Mouse (Mus musculus) cerebellum, postnatal 4 days (tissue): ENCODE results near the gene Ttc13.

ENCODE experiments used
- DNase-seq, 2 experiments: peaks; one replicate each; pipeline ENCODE4 v3.0.0; 2022; ENCODE audit warnings: low spot score in 2 of 2, mixed read lengths in 1 of 2

Gene Ttc13

GRCm38 (mm10) chr8:124657961-124658360 lies 63.8 kb downstream of the Ttc13 start:
- no peak for DNase-seq

GRCm38 (mm10) chr8:124653568-124654475 lies 68.0 kb downstream of the Ttc13 start:
- DNase-seq, result no peak

GRCm38 (mm10) chr8:124652546-124652945 lies 69.2 kb downstream of the Ttc13 start:
- DNase-seq, result no peak

DNA sequence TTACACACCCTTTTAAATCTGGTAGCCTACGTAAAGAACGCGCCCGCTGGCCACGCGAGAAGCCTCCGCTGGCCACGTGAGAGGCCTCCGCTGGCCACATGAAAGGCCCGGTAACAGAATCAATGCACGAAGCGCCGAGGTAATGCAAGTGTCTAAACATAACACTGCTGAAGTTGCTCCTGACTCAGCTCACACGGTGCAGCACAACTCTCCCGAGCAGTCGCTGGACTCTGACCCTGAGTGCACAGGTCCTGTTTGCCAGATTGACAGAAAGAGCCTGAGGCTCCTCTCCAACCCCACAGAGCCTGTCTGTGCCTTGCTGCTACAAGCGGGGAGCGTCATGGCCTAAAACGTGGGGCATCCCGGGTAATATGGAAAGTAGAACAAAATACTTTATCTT lies 70.0 kb downstream of the Ttc13 start:
- no peak for DNase-seq

DNA sequence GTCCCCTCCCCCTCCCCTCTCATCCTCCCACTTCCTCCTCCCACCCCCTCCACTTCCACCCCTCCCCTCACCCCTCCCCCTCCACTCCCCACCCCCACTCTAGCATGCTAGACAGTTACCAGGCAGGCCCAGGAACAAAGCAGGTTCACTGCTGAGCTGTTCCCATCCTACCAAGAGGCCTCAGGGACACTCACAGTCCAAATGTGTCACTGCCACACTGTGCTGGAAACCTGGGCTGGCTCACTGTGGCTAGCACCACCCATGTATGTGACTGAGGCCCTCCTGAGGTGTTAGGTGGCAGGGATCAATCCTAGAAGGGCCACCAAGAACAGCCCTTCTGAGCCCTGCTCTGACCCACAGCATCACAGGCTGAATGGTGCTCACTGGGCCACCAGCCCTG lies 73.5 kb downstream of the Ttc13 start:
- no peak for DNase-seq

GRCm38 (mm10) chr8:124643540-124644339 lies 78.0 kb downstream of the Ttc13 start:
- peak in 1 of 2 experiments; percentile 22 for DNase-seq

DNA sequence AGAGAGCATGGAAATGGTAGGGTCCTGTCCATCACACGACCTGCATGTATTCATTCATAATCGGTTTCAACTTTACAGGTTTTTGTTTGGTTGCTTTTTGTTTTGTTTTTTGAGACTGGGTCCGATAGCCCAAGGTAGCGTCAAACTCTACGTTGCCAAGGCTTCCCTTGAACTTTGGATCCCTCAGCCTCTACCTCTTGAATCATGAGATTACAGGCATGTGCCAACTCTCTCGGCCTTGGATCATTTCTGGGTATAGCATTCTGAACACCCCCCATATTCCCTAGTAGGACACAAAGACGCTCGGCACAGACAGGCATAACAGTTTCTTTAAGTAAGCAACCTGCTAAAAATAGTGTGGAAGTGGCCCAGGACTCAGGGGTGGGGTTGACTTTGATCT lies 80.2 kb downstream of the Ttc13 start:
- DNase-seq, result no peak

- DNase-seq, result no peak
Measured at GRCm38 (mm10) chr8:124635247-124635502, 86.6 kb downstream of the Ttc13 start.

DNA sequence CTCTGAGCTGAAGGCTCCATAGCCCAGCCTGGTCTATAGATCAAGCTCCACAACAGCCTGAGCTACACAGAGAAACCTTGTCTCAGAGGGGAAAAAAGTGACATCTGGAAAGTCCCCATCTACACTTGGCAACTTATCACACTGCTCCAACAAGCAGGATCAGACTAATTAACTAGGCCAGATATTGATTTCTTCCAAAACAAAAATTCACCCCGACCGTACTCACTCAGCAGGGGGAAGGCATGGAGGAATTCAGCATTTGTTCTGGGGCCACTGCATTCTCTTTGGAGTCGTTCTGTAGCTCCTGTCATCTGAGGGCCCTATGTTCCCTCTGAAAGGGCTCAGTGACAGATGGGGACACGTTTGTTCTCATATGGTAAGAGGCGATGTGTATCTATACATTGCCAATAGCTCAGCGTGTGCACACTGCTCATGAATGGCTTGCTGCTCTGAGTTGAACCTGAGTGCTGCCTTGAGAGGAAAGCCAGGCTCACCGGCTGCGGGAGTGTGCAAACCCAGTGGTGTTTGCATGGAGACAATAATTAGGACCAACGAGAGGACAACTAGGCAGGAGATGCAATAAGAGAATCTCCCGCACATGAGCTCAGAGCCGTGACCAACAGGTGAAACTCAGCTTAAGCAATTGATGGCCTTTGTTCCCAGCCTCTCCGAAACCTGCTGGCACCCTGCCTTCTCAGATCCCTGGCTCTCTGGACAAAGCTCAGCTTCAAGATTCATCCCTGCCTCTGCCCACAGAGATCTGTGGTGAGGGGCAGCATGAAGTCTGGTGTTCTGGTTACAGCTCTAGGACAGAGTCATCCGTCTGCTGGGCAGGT lies 87.2 kb downstream of the Ttc13 start:
- no peak for DNase-seq

- DNase-seq, result no peak
Measured at GRCm38 (mm10) chr8:124633001-124633703, 88.6 kb downstream of the Ttc13 start.

DNA sequence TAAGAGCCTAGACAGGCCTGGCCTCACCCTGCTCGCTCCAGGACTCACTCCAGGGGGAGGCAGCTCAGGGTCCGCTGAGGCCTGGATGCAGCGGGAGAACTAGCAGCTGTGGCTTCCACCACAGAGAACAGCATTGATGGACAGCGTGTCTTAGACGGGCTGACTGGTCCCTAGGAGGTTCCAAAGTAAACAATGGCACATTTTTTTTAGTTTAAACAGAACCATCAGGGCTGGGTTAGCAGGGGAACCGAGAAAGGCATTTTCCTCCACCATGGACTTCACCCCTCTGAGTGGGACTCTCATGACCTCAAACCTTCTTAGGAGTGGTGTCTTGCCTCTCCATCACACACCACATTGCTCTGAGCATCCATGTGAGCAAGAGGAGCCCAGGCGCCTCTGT lies 89.8 kb downstream of the Ttc13 start:
- DNase-seq, result no peak

DNA sequence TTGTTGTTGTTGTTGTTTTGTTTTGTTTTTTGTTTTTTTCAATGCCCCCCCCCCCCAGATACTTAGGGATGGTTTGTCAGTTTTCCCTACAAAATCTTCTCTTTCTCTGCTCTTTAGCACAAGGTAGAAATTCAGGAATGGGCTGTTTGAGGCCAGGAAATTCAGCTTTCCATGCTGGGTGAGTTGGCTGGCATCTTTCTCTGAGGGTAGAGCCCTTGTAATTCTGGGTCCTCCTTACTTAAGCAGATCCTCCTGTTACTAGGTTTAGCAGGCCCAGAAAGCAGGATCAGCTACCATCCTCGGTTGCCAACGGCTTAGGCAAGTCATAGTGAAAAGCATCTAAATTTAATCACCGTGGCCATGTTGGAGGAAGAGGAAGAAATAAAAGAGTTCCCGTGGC lies 90.9 kb downstream of the Ttc13 start:
- DNase-seq, result no peak

GRCm38 (mm10) chr8:124630489-124630888 lies 91.3 kb downstream of the Ttc13 start:
- DNase-seq, result peak in 1 of 2 experiments; percentile 63

DNA sequence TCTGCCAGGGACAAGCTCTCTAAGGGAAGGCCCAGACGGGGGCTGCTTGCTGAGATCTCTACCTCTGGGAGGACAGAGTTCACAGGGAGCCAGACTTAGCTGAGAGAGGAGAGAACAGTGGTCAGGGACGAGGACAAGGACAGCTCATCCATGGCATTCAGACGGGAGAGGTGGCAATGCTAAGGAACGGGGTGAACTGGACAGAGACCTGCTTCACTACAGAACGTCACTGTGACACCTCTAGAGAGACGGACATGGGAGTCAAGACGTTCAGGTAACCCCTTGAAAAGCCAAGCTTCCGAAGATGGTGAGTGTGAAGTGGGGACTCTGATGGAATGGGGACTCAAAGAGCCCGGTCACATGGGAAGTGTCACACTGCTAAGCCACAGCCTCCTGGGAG lies 95.5 kb downstream of the Ttc13 start:
- DNase-seq, result no peak
